Mouse (Mus musculus): ENCODE data around the gene Arl5c. TPM values are rescaled to one million over a fixed set of nuclear protein-coding genes. Genes with fewer than 3 reads are reported as not detected.

The Arl5c gene
- polyA plus RNA-seq, 1 experiment from 2014 or later, result 15.7 TPM

GRCm38 (mm10) chr11:97983506-97983905, 12.5 kb downstream of the Arl5c start:
- Histone ChIP-seq H3K27me3 (ENCODE audit: insufficient read depth, poor library complexity, severe bottlenecking) (peaks cover 67% of the 10 kb centered on the region), H3K27ac (no peak overlapping the region), H3K36me3 (no peaks in the 10 kb centered on the region), H3K9me3 (no peaks in the 10 kb centered on the region), H3K4me1 (peaks cover 22% of the 10 kb centered on the region), H3K4me3 (no peak overlapping the region)
- WGBS, result 92% methylated on average over 3 of the region's 3 CpGs
- no peak for DNase-seq (ENCODE audit: low spot score)

- Histone ChIP-seq H3K4me1 (peaks cover 22% of the 10 kb centered on the region), H3K27me3 (ENCODE audit: insufficient read depth, poor library complexity, severe bottlenecking) (peaks cover 75% of the 10 kb centered on the region), H3K27ac (no peak overlapping the region), H3K4me3 (no peak overlapping the region), H3K9me3 (no peaks in the 10 kb centered on the region), H3K36me3 (no peaks in the 10 kb centered on the region)
- DNase-seq (ENCODE audit: low spot score), result no peak
- 84% methylated on average over 9 of the region's 9 CpGs for whole genome bisulfite sequencing
Measured at GRCm38 (mm10) chr11:97982721-97983120, 13.3 kb downstream of the Arl5c start.

- WGBS, result 61% methylated on average over 9 of the region's 9 CpGs
- Histone ChIP-seq H3K27ac (no peak overlapping the region), H3K36me3 (no peaks in the 10 kb centered on the region), H3K4me1 (0 out of 2 replicates have a peak, but pooled peaks cover 7% of the 10 kb centered on the region), H3K27me3 (ENCODE audit: insufficient read depth, poor library complexity, severe bottlenecking) (peaks cover 69% of the 10 kb centered on the region), H3K9me3 (no peaks in the 10 kb centered on the region), H3K4me3 (no peak overlapping the region)
- no peak for DNase-seq (ENCODE audit: low spot score)
Measured at GRCm38 (mm10) chr11:97980531-97980966, 15.4 kb downstream of the Arl5c start.

GRCm38 (mm10) chr11:97979824-97980495, 16.0 kb downstream of the Arl5c start:
- Histone ChIP-seq H3K9me3 (no peaks in the 10 kb centered on the region), H3K4me1 (0 out of 2 replicates have a peak, but pooled peaks cover 7% of the 10 kb centered on the region), H3K36me3 (no peaks in the 10 kb centered on the region), H3K27ac (no peak overlapping the region), H3K27me3 (ENCODE audit: insufficient read depth, poor library complexity, severe bottlenecking) (peaks cover 66% of the 10 kb centered on the region), H3K4me3 (no peak overlapping the region)
- DNase-seq (ENCODE audit: low spot score), result no peak
- 65% methylated on average over 10 of the region's 10 CpGs for WGBS

- Histone ChIP-seq H3K27ac (no peak overlapping the region), H3K9me3 (no peaks in the 10 kb centered on the region), H3K4me1 (0 out of 2 replicates have a peak, but pooled peaks cover 7% of the 10 kb centered on the region), H3K36me3 (no peaks in the 10 kb centered on the region), H3K27me3 (ENCODE audit: insufficient read depth, poor library complexity, severe bottlenecking) (peaks cover 50% of the 10 kb centered on the region), H3K4me3 (no peak overlapping the region)
- 79% methylated on average over 13 of the region's 13 CpGs for WGBS
- no peak for DNase-seq (ENCODE audit: low spot score)
Measured at GRCm38 (mm10) chr11:97978392-97978791, 17.6 kb downstream of the Arl5c start.

GRCm38 (mm10) chr11:97977797-97978196, 18.2 kb downstream of the Arl5c start:
- 0 out of 2 replicates have a peak, but pooled peaks cover 7% of the 10 kb centered on the region for H3K4me1 ChIP-seq
- no peaks in the 10 kb centered on the region for H3K36me3 ChIP-seq
- peaks cover 44% of the 10 kb centered on the region for H3K27me3 ChIP-seq (ENCODE audit: insufficient read depth, poor library complexity, severe bottlenecking)
- no peak for DNase-seq (ENCODE audit: low spot score)
- no peak overlapping the region for H3K27ac ChIP-seq
- WGBS, result 63% methylated on average over 5 of the region's 5 CpGs
- H3K9me3 ChIP-seq, result no peaks in the 10 kb centered on the region
- H3K4me3 ChIP-seq, result no peak overlapping the region

- Histone ChIP-seq H3K4me3 (no peak overlapping the region), H3K36me3 (no peaks in the 10 kb centered on the region), H3K9me3 (no peaks in the 10 kb centered on the region), H3K27ac (no peak overlapping the region), H3K4me1 (peaks cover 8% of the 10 kb centered on the region), H3K27me3 (ENCODE audit: insufficient read depth, poor library complexity, severe bottlenecking) (peaks cover 25% of the 10 kb centered on the region)
- DNase-seq (ENCODE audit: low spot score), result no peak
- WGBS, result 82% methylated on average over 5 of the region's 5 CpGs
Measured at GRCm38 (mm10) chr11:97974746-97975145, 21.2 kb downstream of the Arl5c start.

GRCm38 (mm10) chr11:97974141-97974540, 21.8 kb downstream of the Arl5c start:
- Histone ChIP-seq H3K27me3 (ENCODE audit: insufficient read depth, poor library complexity, severe bottlenecking) (peaks cover 29% of the 10 kb centered on the region; the same call in 1 of the 2 replicates), H3K36me3 (no peaks in the 10 kb centered on the region), H3K4me1 (peaks cover 8% of the 10 kb centered on the region), H3K4me3 (no peak overlapping the region), H3K27ac (no peak overlapping the region), H3K9me3 (no peaks in the 10 kb centered on the region)
- WGBS, result 90% methylated on average over 5 of the region's 5 CpGs
- no peak for DNase-seq (ENCODE audit: low spot score)

- H3K4me1 ChIP-seq, result peaks cover 8% of the 10 kb centered on the region
- 71% methylated on average over 2 of the region's 2 CpGs for WGBS
- no peak overlapping the region for H3K4me3 ChIP-seq
- peaks cover 26% of the 10 kb centered on the region for H3K27me3 ChIP-seq (ENCODE audit: insufficient read depth, poor library complexity, severe bottlenecking)
- no peaks in the 10 kb centered on the region for H3K9me3 ChIP-seq
- no peak overlapping the region for H3K27ac ChIP-seq
- H3K36me3 ChIP-seq, result no peaks in the 10 kb centered on the region
- DNase-seq (ENCODE audit: low spot score), result no peak
Measured at GRCm38 (mm10) chr11:97972434-97972833, 23.5 kb downstream of the Arl5c start.

- peaks cover 8% of the 10 kb centered on the region for H3K4me1 ChIP-seq
- WGBS, result 25% methylated on average over 7 of the region's 7 CpGs
- no peak for DNase-seq (ENCODE audit: low spot score)
- H3K9me3 ChIP-seq, result no peaks in the 10 kb centered on the region
- no peak overlapping the region for H3K27ac ChIP-seq
- H3K27me3 ChIP-seq (ENCODE audit: insufficient read depth, poor library complexity, severe bottlenecking), result peaks cover 28% of the 10 kb centered on the region; the same call in 1 of the 2 replicates
- H3K4me3 ChIP-seq, result peak overlapping the region; percentile 3; the same call in 1 of the 2 replicates
- no peaks in the 10 kb centered on the region for H3K36me3 ChIP-seq
Measured at GRCm38 (mm10) chr11:97971232-97971631, 24.7 kb downstream of the Arl5c start.

- no peak for DNase-seq (ENCODE audit: low spot score)
- Histone ChIP-seq H3K9me3 (no peaks in the 10 kb centered on the region), H3K27ac (no peak overlapping the region), H3K4me3 (no peak overlapping the region), H3K36me3 (no peaks in the 10 kb centered on the region), H3K4me1 (peaks cover 8% of the 10 kb centered on the region), H3K27me3 (ENCODE audit: insufficient read depth, poor library complexity, severe bottlenecking) (peaks cover 27% of the 10 kb centered on the region; the same call in 1 of the 2 replicates)
- 75% methylated on average over 7 of the region's 7 CpGs for WGBS
Measured at GRCm38 (mm10) chr11:97970771-97971170, 25.2 kb downstream of the Arl5c start.

GRCm38 (mm10) chr11:97968385-97968784, 27.6 kb downstream of the Arl5c start:
- Histone ChIP-seq H3K27ac (no peak overlapping the region), H3K27me3 (ENCODE audit: insufficient read depth, poor library complexity, severe bottlenecking) (peaks cover 22% of the 10 kb centered on the region; the same call in 1 of the 2 replicates), H3K4me1 (peaks cover 8% of the 10 kb centered on the region), H3K36me3 (no peaks in the 10 kb centered on the region), H3K9me3 (no peaks in the 10 kb centered on the region), H3K4me3 (no peak overlapping the region)
- no peak for DNase-seq (ENCODE audit: low spot score)
- WGBS, result 48% methylated on average over 5 of the region's 5 CpGs

- Histone ChIP-seq H3K4me3 (no peak overlapping the region), H3K27me3 (ENCODE audit: insufficient read depth, poor library complexity, severe bottlenecking) (peaks cover 22% of the 10 kb centered on the region; the same call in 1 of the 2 replicates), H3K9me3 (no peaks in the 10 kb centered on the region), H3K4me1 (peaks cover 8% of the 10 kb centered on the region), H3K36me3 (no peaks in the 10 kb centered on the region), H3K27ac (no peak overlapping the region)
- no peak for DNase-seq (ENCODE audit: low spot score)
- WGBS, result 39% methylated on average over 2 of the region's 2 CpGs
Measured at GRCm38 (mm10) chr11:97967114-97967513, 28.9 kb downstream of the Arl5c start.
